Mouse (Mus musculus) ES-E14 (cell line): ENCODE data around the gene Grasp. TPM values are rescaled to one million over a fixed set of nuclear protein-coding genes. Genes with fewer than 3 reads are reported as not detected.
A peak's percentile ranks its signal among the peaks of the same experiment; 100 is the strongest.

Source experiments
- DNase-seq: peaks from one replicate; pipeline ENCODE4 v3.0.0-alpha.2; 2013; ENCODE audit warnings: low read depth, low spot score
- H3K27ac ChIP-seq: 2 replicates; pipeline ENCODE4 v1.5.1; 2012; ENCODE audit warnings: low read depth, mild to moderate bottlenecking, low read length, moderate library complexity, mixed read lengths; ENCODE audit not compliant: poor library complexity, insufficient read depth, severe bottlenecking
- H3K36me3 ChIP-seq: 2 replicates; pipeline ENCODE4 v1.6.1; 2012; ENCODE audit warnings: mild to moderate bottlenecking, low read length, moderate library complexity, mixed read lengths; ENCODE audit not compliant: control insufficient read depth, poor library complexity, insufficient read depth, severe bottlenecking
- H3K4me1 ChIP-seq, 2 experiments: fragments of 150-350 bp in 1 of 2; sonication (generic) in 1 of 2; 2 replicates each; pipeline ENCODE4 v1.6.1; 2012; ENCODE audit warnings: low read length in 2 of 2, mild to moderate bottlenecking in 1 of 2, mixed read lengths in 1 of 2; ENCODE audit not compliant: control insufficient read depth in 2 of 2, insufficient read depth in 2 of 2, poor library complexity in 1 of 2
- H3K4me3 ChIP-seq, 2 experiments: fragments of 150-350 bp in 1 of 2; sonication (generic) in 1 of 2; 2 replicates each; pipeline ENCODE4 v1.5.1; 2012; ENCODE audit warnings: low read length in 2 of 2, low read depth in 1 of 2, mild to moderate bottlenecking in 1 of 2, mixed read lengths in 1 of 2; ENCODE audit not compliant: insufficient read depth in 1 of 2, poor library complexity in 1 of 2, severe bottlenecking in 1 of 2
- H3K9ac ChIP-seq: 2 replicates; pipeline ENCODE4 v1.6.1; 2012; ENCODE audit warnings: low read depth, mild to moderate bottlenecking, low read length, mixed read lengths; ENCODE audit not compliant: poor library complexity, insufficient read depth, severe bottlenecking
- H3K9me3 ChIP-seq: fragments of 150-350 bp; sonication (generic); 2 replicates; pipeline ENCODE4 v1.6.1; 2012; ENCODE audit warnings: low read depth, mild to moderate bottlenecking, low read length; ENCODE audit not compliant: control insufficient read depth, insufficient read depth
- CHD2 ChIP-seq: IDR thresholded peaks from 2 replicates; pipeline ENCODE4 v1.6.1; 2014; ENCODE audit warnings: mild to moderate bottlenecking, low read depth, low read length, inconsistent platforms
- HCFC1 ChIP-seq: IDR thresholded peaks from 2 replicates; pipeline ENCODE4 v1.6.1; 2012; ENCODE audit warnings: low read length, inconsistent platforms, borderline replicate concordance; ENCODE audit not compliant: insufficient read depth
- MAFK ChIP-seq: IDR thresholded peaks from 2 replicates; pipeline ENCODE4 v1.6.1; 2014; ENCODE audit warnings: mild to moderate bottlenecking, low read depth, low read length, inconsistent platforms; ENCODE audit not compliant: insufficient read depth
- ZC3H11A ChIP-seq: IDR thresholded peaks from 2 replicates; pipeline ENCODE4 v1.6.1; 2012; ENCODE audit warnings: low read depth, mild to moderate bottlenecking, inconsistent platforms, low read length, borderline replicate concordance
- ZNF384 ChIP-seq: IDR thresholded peaks from 2 replicates; pipeline ENCODE4 v1.6.1; 2012; ENCODE audit warnings: low read depth, low read length, inconsistent platforms
- in situ Hi-C, 2 experiments: fragments of 600-800 bp; cut with MboI; formaldehyde crosslinking; loops; one replicate each; pipeline ENCODE4 v1.15.1; 2025; ENCODE audit warnings: low sequenced_read_pairs in 2 of 2, inconsistent platforms in 1 of 2; ENCODE audit not compliant: unreplicated experiment in 2 of 2
- total RNA-seq: library from RNA; depleted of rRNA; stranded (reverse); fragments of 300-350 nt; gene quantifications from 2 replicates; pipeline ENCODE4 v1.2.3, GENCODE M21; 2012

The Grasp gene
- total RNA-seq, 1 experiment = 12.9 TPM

- H3K9me3 ChIP-seq = no peaks in the 10 kb centered on the region
- in situ Hi-C loops = no loop called here
Measured at GRCm38 (mm10) chr15:101244012-101244411, 20.0 kb downstream of the Grasp start.

GRCm38 (mm10) chr15:101246231-101247154 is 22.5 kb downstream of the Grasp start:
- Histone ChIP-seq H3K27ac (peak overlapping the region; percentile 43; the same call in 1 of the 2 replicates), H3K4me3 (peak overlapping the region; percentile 56 to 67), H3K9ac (peak overlapping the region; percentile 69), H3K9me3 (no peaks in the 10 kb centered on the region), H3K4me1 (peaks cover 0 to 7% of the 10 kb centered on the region in 2 experiments; a peak in 1 of 4 replicates), H3K36me3 (no peaks in the 10 kb centered on the region)
- in situ Hi-C loops = no loop called here
- TF ChIP-seq MAFK (no peak), CHD2 (no peak), HCFC1 (peak; percentile 28; the same call in 1 of the 2 replicates), ZC3H11A (no peak), ZNF384 (no peak)
- DNase-seq = peak; percentile 93

More at GRCm38 (mm10) chr15:101244012-101244411, 20.0 kb downstream of the Grasp start:
- Histone ChIP-seq H3K27ac (no peak overlapping the region), H3K9ac (no peak overlapping the region), H3K4me3 (no peak overlapping the region), H3K4me1 (peaks cover 0 to 15% of the 10 kb centered on the region in 2 experiments; a peak in 2 of 4 replicates), H3K36me3 (no peaks in the 10 kb centered on the region)
- no peak for DNase-seq
- TF ChIP-seq ZC3H11A = no peak
- TF ChIP-seq HCFC1 = no peak
- no peak for TF ChIP-seq ZNF384
- no peak for TF ChIP-seq CHD2
- TF ChIP-seq MAFK = no peak

GRCm38 (mm10) chr15:101247155-101247498 is 23.1 kb downstream of the Grasp start:
- Histone ChIP-seq H3K9me3 (no peaks in the 10 kb centered on the region), H3K9ac (0 out of 2 replicates have a peak overlapping the region, but pooled peaks have one; percentile 13), H3K4me1 (peaks cover 0 to 4% of the 10 kb centered on the region in 2 experiments; a peak in 1 of 4 replicates), H3K36me3 (no peaks in the 10 kb centered on the region), H3K27ac (no peak overlapping the region), H3K4me3 (peak overlapping the region in 1 of 2 experiments; percentile 65; a peak in 1 of 4 replicates)
- TF ChIP-seq MAFK (no peak), ZC3H11A (no peak), HCFC1 (no peak), ZNF384 (no peak), CHD2 (no peak)
- DNase-seq = no peak
- in situ Hi-C loops = no loop called here

DNA sequence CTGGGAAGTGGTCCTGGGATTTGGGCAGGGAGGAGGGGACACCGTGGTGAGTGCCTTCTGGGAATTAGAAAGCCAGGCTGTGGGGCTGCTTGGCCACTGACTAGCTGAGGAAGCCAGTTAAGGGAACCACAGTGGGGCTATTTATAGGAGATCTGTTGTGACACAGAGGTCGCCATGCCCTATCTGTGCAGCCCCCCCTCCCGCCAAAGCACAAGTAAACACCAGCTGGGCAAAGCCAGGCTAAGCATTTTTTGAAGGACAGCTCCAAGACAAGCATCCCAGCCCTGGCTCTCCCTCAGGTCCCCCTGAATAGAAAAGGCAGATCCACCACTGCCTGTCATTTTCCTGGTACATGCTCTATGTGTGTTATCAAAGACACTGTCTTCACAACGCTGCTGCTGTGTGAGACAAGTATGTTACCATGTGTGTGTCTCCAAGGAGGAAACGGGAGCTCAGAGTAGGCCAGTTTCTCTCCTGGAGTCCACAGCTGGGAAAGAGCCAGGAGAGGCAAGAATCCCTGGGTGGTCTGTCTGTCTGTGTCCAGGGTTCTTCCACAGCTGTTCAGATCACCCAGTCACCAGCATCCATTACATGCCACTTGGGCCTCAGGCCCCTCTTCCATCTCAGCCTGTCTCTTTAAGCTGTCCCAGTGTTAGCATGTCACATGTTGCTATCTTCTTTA is 24.2 kb downstream of the Grasp start:
- in situ Hi-C loops = no loop called here
- Histone ChIP-seq H3K4me3 (no peak overlapping the region), H3K4me1 (peaks cover 0 to 4% of the 10 kb centered on the region in 2 experiments; a peak in 1 of 4 replicates), H3K27ac (no peak overlapping the region), H3K36me3 (no peaks in the 10 kb centered on the region), H3K9me3 (no peaks in the 10 kb centered on the region), H3K9ac (no peak overlapping the region)
- TF ChIP-seq HCFC1 (no peak), CHD2 (no peak), MAFK (no peak)
- no peak for DNase-seq
